Mouse (Mus musculus) forebrain, embryonic 14.5 days (tissue): ENCODE data around the gene Dok1. TPM values are rescaled to one million over a fixed set of nuclear protein-coding genes. Genes with fewer than 3 reads are reported as not detected.

Source experiments
- ATAC-seq: fragments of 200-750 bp; cut with Nextera tagmentation; 2 replicates; pipeline ENCODE4 v1.8.0; 2017; ENCODE audit warnings: mild to moderate bottlenecking, moderate library complexity
- DNase-seq: peaks from one replicate; pipeline ENCODE4 v3.0.0-alpha.2; 2015; ENCODE audit warnings: low spot score
- H3K27ac ChIP-seq: fragments of 300-500 bp; sonication (generic); 2 replicates; pipeline ENCODE4 v1.5.1; 2014; ENCODE audit warnings: low read depth, mild to moderate bottlenecking, control low read depth, low read length, moderate library complexity
- H3K27me3 ChIP-seq: fragments of 300-500 bp; sonication (generic); replicated peaks from 2 replicates; pipeline ENCODE4 v1.6.1; 2014; ENCODE audit warnings: low read length, control low read depth, mixed read lengths; ENCODE audit not compliant: control insufficient read depth, insufficient read depth
- H3K36me3 ChIP-seq: fragments of 300-500 bp; sonication (generic); 2 replicates; pipeline ENCODE4 v1.6.1; 2014; ENCODE audit warnings: low read length, control low read depth; ENCODE audit not compliant: control insufficient read depth, insufficient read depth
- H3K4me1 ChIP-seq: fragments of 300-500 bp; sonication (generic); 2 replicates; pipeline ENCODE4 v1.6.1; 2014; ENCODE audit warnings: antibody characterized with exemption, low read length, control low read depth; ENCODE audit not compliant: control insufficient read depth, insufficient read depth
- H3K4me2 ChIP-seq: fragments of 300-500 bp; sonication (generic); 2 replicates; pipeline ENCODE4 v1.6.1; 2014; ENCODE audit warnings: mild to moderate bottlenecking, control low read depth, low read length
- H3K4me3 ChIP-seq: fragments of 300-500 bp; sonication (generic); 2 replicates; pipeline ENCODE4 v1.5.1; 2014; ENCODE audit warnings: low read depth, low read length, control low read depth
- H3K9ac ChIP-seq: fragments of 300-500 bp; sonication (generic); 2 replicates; pipeline ENCODE4 v1.6.1; 2014; ENCODE audit warnings: mild to moderate bottlenecking, low read length, control low read depth, moderate library complexity
- H3K9me3 ChIP-seq: fragments of 300-500 bp; sonication (generic); replicated peaks from 2 replicates; pipeline ENCODE4 v1.6.1; 2016; ENCODE audit warnings: low read length, control low read depth, mixed read lengths; ENCODE audit not compliant: control insufficient read depth
- WGBS: fragments of 180-500 bp; shearing (Covaris S2); extraction: QIAGEN DNeasy Blood & Tissue Kit; methylation state at CpG from one replicate; pipeline ENCODE4 v1.1.7; 2014; 5-methylcytosine and 5-hydroxymethylcytosine counted together
- polyA plus RNA-seq: library from polyadenylated mRNA; unstranded; fragments of >200 nt; fragmentation: Nextera tagmentation; extraction: Ambion mirVana; gene quantifications from 2 replicates; pipeline ENCODE4 v1.2.1, GENCODE M21; 2014

Dok1 gene
- polyA plus RNA-seq, 1 experiment from 2014 or later: 3.4 TPM

DNA sequence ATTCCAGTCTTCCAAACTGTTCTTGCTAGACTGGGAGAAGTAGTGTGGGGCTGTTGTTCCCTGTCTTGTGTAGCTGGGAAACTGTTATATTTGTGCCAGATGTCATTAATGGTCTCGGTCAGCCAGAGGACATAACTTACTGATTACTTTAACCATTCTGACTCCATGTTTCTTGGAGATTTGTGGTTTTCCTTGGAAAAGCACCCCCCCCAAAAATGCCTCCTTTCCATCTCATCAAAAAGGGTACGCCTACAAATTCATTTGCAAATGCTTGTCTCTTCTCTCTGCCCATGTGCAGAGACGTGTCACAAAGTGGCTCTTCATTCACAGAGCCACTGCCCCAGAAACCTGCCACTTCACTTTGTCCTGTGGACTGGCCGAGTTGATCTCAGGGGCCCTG is 8.8 kb downstream of the Dok1 start:
- no peaks in the 10 kb centered on the region for H3K4me1 ChIP-seq
- H3K9me3 ChIP-seq: no peaks in the 10 kb centered on the region
- H3K27me3 ChIP-seq: no peaks in the 10 kb centered on the region
- no peak overlapping the region for H3K4me2 ChIP-seq
- H3K9ac ChIP-seq: no peak overlapping the region
- no peaks in the 10 kb centered on the region for H3K36me3 ChIP-seq
- no peak overlapping the region for H3K27ac ChIP-seq
- 72% methylated on average over 4 of the region's 4 CpGs for WGBS
- no peak for ATAC-seq
- H3K4me3 ChIP-seq: no peak overlapping the region
- DNase-seq: no peak

DNA sequence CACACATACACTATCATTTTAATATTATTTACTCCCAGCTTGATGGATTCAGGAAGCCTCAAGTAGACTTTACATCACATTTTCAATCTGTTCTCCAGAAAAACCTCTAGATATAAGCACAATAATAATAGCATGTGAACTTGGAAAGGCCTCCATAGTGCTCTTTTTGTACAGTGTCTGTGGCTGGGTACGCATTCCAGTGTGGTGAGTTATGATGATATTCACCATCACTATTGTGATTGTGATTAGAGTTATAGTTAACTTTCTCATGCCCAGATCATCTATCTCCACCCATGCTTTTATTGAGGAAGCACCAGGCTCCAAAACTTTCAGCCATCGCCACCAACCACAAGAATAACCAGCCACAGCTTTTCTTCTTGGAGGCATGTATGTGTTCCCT is 9.5 kb downstream of the Dok1 start:
- no peak overlapping the region for H3K4me2 ChIP-seq
- H3K9ac ChIP-seq: no peak overlapping the region
- H3K36me3 ChIP-seq: no peaks in the 10 kb centered on the region
- no peaks in the 10 kb centered on the region for H3K27me3 ChIP-seq
- H3K4me3 ChIP-seq: no peak overlapping the region
- no peaks in the 10 kb centered on the region for H3K4me1 ChIP-seq
- ATAC-seq: no peak
- no peak for DNase-seq
- H3K9me3 ChIP-seq: no peaks in the 10 kb centered on the region
- no peak overlapping the region for H3K27ac ChIP-seq
- WGBS: 90% methylated on average over 2 of the region's 2 CpGs

GRCm38 (mm10) chr6:83023008-83023407 is 10.3 kb downstream of the Dok1 start:
- Histone ChIP-seq H3K9ac (no peak overlapping the region), H3K4me2 (no peak overlapping the region), H3K9me3 (no peaks in the 10 kb centered on the region), H3K36me3 (no peaks in the 10 kb centered on the region), H3K4me1 (no peaks in the 10 kb centered on the region), H3K27me3 (no peaks in the 10 kb centered on the region), H3K27ac (no peak overlapping the region), H3K4me3 (no peak overlapping the region)
- no peak for ATAC-seq
- 85% methylated on average over 9 of the region's 9 CpGs for WGBS
- no peak for DNase-seq

DNA sequence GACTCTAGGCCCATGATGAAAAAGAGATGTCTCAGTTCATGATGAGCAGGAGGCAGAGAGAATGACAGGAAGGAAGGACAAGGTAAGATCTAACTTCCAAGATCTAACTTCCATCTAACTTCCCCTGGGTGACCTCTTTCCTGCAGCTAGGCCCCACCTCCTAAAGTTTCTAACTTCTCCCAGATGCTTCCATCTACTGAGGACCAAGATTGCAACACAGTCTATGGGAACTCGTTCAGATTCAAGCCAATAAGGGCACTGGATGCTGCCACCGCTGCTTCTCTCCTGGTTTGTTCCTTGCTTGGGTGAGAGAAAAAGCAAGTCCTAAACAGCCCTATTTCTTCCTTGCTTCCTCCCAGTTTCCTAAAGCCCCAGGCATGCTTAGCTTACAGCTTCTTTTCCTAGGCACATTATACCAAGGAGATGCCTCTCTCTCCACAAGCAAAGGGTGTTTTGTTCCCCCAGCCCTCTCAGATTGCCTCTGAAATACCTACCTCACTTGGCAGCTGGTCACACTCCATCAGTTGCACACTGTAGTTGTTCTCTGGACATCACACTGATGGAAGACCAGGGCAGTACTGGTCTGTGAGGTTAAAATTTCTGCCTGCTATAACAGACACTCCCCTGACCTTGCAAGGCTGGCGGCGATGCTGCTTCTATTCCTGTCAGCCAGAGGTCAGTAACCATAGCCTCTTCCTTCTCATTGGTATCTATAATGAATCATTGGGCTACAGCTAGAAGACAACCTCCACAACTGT is 12.3 kb downstream of the Dok1 start:
- Histone ChIP-seq H3K36me3 (no peaks in the 10 kb centered on the region), H3K9me3 (no peaks in the 10 kb centered on the region), H3K27me3 (no peaks in the 10 kb centered on the region), H3K4me1 (no peaks in the 10 kb centered on the region), H3K27ac (no peak overlapping the region), H3K4me2 (no peak overlapping the region), H3K9ac (no peak overlapping the region), H3K4me3 (no peak overlapping the region)
- no peak for DNase-seq
- WGBS: 79% methylated on average over 4 of the region's 4 CpGs
- no peak for ATAC-seq

- Histone ChIP-seq H3K27ac (no peak overlapping the region), H3K36me3 (no peaks in the 10 kb centered on the region), H3K4me3 (no peak overlapping the region), H3K27me3 (no peaks in the 10 kb centered on the region), H3K9me3 (no peaks in the 10 kb centered on the region), H3K4me1 (no peaks in the 10 kb centered on the region), H3K9ac (no peak overlapping the region), H3K4me2 (no peak overlapping the region)
- ATAC-seq (no peak), DNase-seq (no peak)
- 88% methylated on average over 6 of the region's 6 CpGs for WGBS
These were observed 13.2 kb downstream of the Dok1 start for GRCm38 (mm10) chr6:83020121-83020520.

GRCm38 (mm10) chr6:83019044-83019443 is 14.2 kb downstream of the Dok1 start:
- H3K9ac ChIP-seq: no peak overlapping the region
- DNase-seq: no peak

GRCm38 (mm10) chr6:83017190-83017589 is 16.1 kb downstream of the Dok1 start:
- Histone ChIP-seq H3K4me2 (no peak overlapping the region), H3K27ac (no peak overlapping the region), H3K4me3 (no peak overlapping the region), H3K36me3 (no peaks in the 10 kb centered on the region), H3K27me3 (no peaks in the 10 kb centered on the region), H3K9ac (no peak overlapping the region), H3K4me1 (no peaks in the 10 kb centered on the region), H3K9me3 (no peaks in the 10 kb centered on the region)
- ATAC-seq: no peak
- 72% methylated on average over 3 of the region's 3 CpGs for WGBS
- no peak for DNase-seq

More at GRCm38 (mm10) chr6:83019044-83019443, 14.2 kb downstream of the Dok1 start:
- Histone ChIP-seq H3K4me1 (no peaks in the 10 kb centered on the region), H3K9me3 (no peaks in the 10 kb centered on the region), H3K27ac (no peak overlapping the region), H3K27me3 (no peaks in the 10 kb centered on the region), H3K4me2 (no peak overlapping the region), H3K4me3 (no peak overlapping the region), H3K36me3 (no peaks in the 10 kb centered on the region)
- WGBS: 71% methylated on average over 3 of the region's 3 CpGs
- ATAC-seq: no peak

- 87% methylated on average over 2 of the region's 2 CpGs for WGBS
- Histone ChIP-seq H3K27me3 (no peaks in the 10 kb centered on the region), H3K9me3 (no peaks in the 10 kb centered on the region), H3K4me3 (no peak overlapping the region), H3K4me2 (no peak overlapping the region), H3K36me3 (no peaks in the 10 kb centered on the region), H3K9ac (no peak overlapping the region), H3K4me1 (no peaks in the 10 kb centered on the region), H3K27ac (no peak overlapping the region)
- ATAC-seq: no peak
- no peak for DNase-seq
These were observed 17.5 kb downstream of the Dok1 start for GRCm38 (mm10) chr6:83015749-83016148.

- H3K9me3 ChIP-seq: no peaks in the 10 kb centered on the region
- no peak overlapping the region for H3K9ac ChIP-seq
- H3K4me1 ChIP-seq: no peaks in the 10 kb centered on the region
- no peaks in the 10 kb centered on the region for H3K27me3 ChIP-seq
- WGBS: 79% methylated on average over 12 of the region's 12 CpGs
- H3K4me2 ChIP-seq: no peak overlapping the region
- DNase-seq: no peak
- no peak for ATAC-seq
- H3K4me3 ChIP-seq: no peak overlapping the region
- no peak overlapping the region for H3K27ac ChIP-seq
- H3K36me3 ChIP-seq: no peaks in the 10 kb centered on the region
These were observed 18.5 kb downstream of the Dok1 start for GRCm38 (mm10) chr6:83014482-83015466.
